Mouse (Mus musculus) G1E (cell line): ENCODE results near the gene Tmem233.

ENCODE experiments used
- CTCF ChIP-seq: IDR thresholded peaks from 2 replicates; pipeline ENCODE4 v1.5.1; 2012; ENCODE audit warnings: low read depth, low read length, inconsistent platforms, mixed read lengths
- GATA1 ChIP-seq: IDR thresholded peaks from 2 replicates; pipeline ENCODE4 v1.6.1; 2012; ENCODE audit warnings: borderline replicate concordance, low read length, inconsistent platforms, mixed read lengths
- GATA2 ChIP-seq: IDR thresholded peaks from 2 replicates; pipeline ENCODE4 v1.6.1; 2012; ENCODE audit warnings: low read depth, low read length, inconsistent platforms, borderline replicate concordance
- POLR2AphosphoS5 ChIP-seq: IDR thresholded peaks from 2 replicates; pipeline ENCODE4 v1.6.1; 2012; ENCODE audit warnings: low read depth, low read length, inconsistent platforms; ENCODE audit not compliant: insufficient replicate concordance
- TAL1 ChIP-seq: conservative IDR thresholded peaks from 2 replicates; pipeline ENCODE4 v1.6.1; 2012; ENCODE audit warnings: low read depth, low read length, inconsistent platforms, mixed read lengths

DNA sequence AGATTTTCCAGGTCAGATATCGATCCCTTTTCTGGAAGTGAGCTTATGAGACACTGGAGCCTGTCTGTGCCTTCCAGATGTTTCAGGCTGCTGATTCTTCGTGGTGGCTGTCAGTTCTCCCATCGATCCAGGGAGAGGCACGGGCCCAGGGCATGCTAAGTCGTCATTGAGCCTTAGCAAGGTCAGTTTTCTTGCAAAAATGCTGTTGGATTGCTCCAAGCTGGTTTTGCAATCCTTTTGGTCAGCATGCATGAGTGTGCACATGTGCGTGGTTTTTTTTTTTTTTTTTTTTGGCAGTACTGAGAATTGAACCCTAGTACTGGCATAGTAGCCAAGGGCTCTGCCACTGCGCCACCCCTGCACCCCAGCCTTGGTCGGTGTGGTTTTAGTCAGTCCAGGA is 79.9 kb downstream of the Tmem233 start:
- TF ChIP-seq CTCF (no peak), TAL1 (no peak), POLR2AphosphoS5 (no peak), GATA1 (no peak), GATA2 (no peak)
